Mouse (Mus musculus): ENCODE data around the gene Klrk1.
"Not testable (repeated sequence)": the region's sequence is repeated elsewhere in the genome, so short reads cannot be mapped to it uniquely, and the experiment has no call there.

The Klrk1 gene

DNA sequence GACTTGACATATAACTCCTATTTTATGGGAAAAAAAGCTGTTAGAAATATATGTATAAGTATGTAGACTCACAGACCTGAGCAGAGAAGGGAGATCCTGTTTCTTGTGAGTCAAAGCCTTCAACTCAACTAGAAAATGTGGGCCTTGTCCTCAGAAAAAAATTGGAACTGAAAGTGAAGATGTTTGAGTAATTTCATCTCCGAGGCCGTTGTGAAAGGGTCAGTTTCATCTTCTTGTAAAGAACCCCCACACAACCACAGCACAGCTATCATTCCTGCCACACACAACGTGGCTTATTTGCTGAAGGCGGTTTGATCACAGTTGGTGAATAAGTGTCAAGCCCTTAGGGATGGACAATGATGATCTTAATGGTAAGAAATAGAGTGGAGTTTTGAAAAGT is at the start of gene Klrk1:
Gene Klrk1, minus strand, starts transcription at position 130 of the 400 bp plus-strand sequence.
- no peak for DNase-seq (ENCODE audit: low spot score)

DNA sequence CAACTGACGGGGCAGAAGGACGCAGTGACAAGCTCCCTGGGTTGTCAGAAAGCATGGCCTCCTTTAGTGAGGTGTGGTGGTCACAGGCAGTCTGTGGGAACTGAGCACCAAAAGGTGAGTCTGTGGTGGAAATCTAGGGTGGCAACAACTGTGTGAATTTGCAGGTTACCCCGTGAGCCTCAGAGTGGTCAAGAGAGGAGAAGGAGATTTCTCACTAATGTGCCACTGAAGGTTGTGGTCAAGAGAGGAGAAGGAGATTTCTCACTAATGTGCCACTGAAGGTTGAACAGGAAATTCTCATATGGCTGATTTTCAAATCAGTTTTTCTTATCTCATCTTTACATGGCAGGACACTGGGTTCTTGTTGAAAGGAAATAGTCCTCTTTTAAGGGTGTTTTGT is 37.6 kb upstream of the Klrk1 start:
- DNase-seq (ENCODE audit: low spot score) = not testable (repeated sequence)

DNA sequence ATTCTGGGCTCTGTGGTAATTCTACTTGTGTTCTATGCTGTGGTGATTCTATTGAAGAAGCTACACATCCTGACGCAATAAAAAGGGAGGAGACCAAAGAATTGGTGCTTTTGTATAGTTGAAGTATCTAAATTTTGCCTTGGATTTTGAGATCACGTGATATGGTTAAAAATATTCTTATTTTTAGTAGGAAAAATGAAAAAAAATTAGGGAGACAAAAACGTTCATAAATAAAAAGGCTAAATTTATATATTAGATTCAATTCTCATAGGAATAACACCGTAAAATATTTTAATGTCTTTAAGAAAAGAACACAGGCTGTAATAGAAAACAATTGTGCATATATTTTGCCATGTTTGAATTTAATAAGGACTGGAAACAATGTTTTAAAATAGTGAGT is 36.9 kb upstream of the Klrk1 start, which contains the start of gene Klrc2:
Gene Klrc2, minus strand, starts transcription at position 101 of the 400 bp plus-strand sequence.
- DNase-seq (ENCODE audit: low spot score) = not testable (repeated sequence)

DNA sequence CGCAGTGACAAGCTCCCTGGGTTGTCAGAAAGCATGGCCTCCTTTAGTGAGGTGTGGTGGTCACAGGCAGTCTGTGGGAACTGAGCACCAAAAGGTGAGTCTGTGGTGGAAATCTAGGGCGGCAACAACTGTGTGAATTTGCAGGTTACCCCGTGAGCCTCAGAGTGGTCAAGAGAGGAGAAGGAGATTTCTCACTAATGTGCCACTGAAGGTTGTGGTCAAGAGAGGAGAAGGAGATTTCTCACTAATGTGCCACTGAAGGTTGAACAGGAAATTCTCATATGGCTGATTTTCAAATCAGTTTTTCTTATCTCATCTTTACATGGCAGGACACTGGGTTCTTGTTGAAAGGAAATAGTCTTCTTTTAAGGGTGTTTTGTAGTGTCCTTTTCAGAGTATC is 20.4 kb upstream of the Klrk1 start:
- DNase-seq (ENCODE audit: low spot score) = not testable (repeated sequence)

DNA sequence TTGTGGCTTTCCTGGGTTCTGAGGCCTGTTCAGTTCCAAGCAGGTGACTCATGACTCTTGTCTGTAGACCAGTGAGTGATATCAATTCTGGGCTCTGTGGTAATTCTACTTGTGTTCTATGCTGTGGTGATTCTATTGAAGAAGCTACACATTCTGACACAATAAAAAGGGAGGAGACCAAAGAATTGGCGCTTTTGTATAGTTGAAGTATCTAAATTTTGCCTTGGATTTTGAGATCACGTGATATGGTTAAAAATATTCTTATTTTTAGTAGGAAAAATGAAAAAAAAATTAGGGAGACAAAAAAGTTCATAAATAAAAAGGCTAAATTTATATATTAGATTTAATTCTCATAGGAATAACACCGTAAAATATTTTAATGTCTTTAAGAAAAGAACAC is 19.6 kb upstream of the Klrk1 start, which contains the start of gene Klrc3:
Gene Klrc3, minus strand, starts transcription at position 101 of the 400 bp plus-strand sequence.
- DNase-seq (ENCODE audit: low spot score) = not testable (repeated sequence)

DNA sequence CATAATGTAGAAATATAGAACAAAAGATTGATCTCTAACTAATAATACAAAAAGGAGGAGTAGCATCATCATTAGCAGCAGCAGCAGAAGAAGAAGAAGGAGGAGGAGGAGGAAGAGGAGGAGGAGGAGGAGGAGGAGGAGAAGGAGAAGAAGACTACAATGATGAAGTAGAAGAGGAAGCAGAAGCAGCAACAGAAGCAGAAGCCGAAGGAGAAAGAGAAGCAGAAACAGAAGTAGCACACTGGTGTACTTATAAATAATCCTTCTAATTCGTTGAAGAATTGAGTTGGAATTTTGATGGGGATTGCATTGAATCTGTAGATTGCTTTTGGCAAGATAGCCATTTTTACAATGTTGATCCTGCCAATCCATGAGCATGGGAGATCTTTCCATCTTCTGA is 7.4 kb upstream of the Klrk1 start:
- not testable (repeated sequence) for DNase-seq (ENCODE audit: low spot score)

DNA sequence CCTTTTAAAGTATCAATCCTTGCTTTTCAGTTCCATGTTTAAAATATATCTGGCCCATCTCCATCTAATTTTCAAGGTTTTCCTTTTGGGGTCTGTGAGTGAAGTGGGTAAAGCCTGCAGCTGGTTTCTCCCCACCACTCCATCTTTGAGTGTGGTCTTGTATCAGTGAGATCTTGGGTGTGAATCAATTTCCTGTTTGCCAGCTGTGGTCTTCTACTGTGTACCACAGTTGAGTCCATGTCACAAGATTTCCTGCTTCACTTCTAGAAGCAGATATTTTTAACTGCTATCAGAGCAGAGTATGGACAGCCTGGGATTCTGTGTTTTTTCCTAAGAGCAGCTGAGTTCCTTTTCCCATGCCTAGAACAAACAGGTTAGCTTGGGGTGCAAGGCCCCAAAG is 15.3 kb downstream of the Klrk1 start:
- no peak for DNase-seq (ENCODE audit: low spot score)

DNA sequence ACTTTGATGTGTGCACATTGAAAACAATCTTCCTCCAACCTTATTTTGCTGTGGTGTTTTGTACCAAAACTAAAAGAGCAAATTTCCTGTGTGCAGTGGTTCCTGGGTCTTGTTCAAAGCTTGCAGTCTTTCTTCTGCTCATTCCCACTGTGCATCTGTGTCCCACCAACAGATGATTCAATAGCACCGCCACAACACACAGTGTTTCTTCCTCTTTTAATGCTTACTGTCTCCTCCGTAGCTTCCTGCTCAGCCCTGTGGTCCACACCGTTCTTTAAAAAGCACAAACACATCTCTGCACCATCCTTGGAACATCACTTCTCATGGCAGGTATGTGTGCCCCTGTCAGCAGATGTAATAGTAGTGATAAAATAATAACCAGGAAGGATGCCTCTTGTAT is 32.2 kb downstream of the Klrk1 start, which contains the start of gene Klrd1:
Gene Klrd1, plus strand, starts transcription at position 275 of the 400 bp plus-strand sequence.
- no peak for DNase-seq (ENCODE audit: low spot score)

DNA sequence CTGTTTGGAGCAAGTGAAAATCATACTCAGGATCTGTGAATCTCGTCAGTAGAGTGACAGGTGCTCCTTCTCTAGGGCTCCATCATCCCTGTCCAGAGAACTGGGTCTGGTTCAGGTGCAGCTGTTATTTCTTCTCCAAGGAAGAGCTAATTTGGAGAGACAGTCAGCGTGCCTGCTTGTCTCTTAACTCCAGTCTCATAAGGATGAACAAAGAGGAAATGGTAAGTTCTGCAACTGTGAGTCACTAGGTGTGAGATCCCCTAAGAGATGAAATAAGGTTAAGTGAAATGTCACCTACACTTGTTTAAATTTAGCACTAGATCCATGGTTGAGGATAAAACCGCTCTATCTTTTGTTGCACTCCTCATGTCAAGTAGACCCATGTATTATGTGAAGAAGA is 40.6 kb downstream of the Klrk1 start:
- no peak for DNase-seq (ENCODE audit: low spot score)

DNA sequence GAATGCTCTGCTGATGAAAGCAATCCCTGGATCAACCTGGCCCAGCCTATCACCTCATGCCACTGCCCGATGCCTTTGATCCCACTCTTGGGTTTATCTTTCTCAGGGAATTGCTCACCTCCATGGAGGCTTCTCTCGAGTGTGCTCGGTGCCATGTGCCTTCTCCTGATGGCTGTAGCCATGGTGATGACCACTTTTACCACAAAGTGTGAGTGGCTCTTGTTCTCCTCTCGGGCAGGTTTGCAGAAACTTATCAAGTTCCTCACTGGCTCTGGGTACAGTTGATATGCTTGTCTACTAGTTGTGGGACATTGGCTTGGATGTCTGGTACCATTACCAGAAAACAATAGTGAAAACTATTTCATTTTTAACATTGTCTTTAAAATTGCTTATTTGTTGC is 41.8 kb downstream of the Klrk1 start:
- DNase-seq (ENCODE audit: low spot score) = no peak

DNA sequence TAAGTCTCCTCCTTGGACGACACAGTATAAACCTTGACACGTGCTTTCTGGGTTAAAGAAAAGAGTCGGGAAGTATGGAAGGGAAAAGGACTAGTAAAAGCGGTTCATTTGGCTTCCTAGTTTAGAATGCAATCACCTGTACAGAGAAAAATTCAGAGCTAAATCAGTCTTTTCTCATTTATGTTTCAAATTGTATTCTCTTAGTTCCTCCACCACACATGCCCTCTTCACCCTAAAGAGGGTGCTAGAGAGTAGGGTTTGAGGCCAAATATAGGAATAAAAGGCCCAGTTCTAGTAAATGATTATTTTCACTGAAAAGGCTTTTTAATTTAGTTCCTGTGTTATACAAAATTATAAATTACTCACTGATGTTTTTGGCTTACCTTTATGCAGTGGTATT is 42.4 kb downstream of the Klrk1 start:
- DNase-seq (ENCODE audit: low spot score) = no peak

DNA sequence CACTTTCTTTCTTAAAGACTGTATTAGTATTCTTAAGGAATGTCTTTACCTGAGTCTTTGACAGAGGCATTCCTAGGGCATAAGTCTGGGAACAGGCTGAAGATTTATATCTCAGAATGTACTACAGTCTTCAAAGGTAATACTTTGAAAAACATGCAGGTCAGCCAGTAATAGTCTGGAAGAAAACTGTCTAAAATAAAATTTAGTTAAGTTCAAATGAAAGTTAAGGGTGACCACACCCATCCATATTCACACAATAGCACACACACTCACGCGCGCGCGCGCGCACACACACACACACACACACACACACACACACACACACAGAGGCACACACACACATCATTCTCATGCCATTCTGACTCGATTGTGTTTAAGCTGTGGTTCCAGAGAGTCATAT is 46.1 kb downstream of the Klrk1 start, which contains the start of gene Klre1:
Gene Klre1, plus strand, starts transcription at position 301 of the 400 bp plus-strand sequence.
- DNase-seq (ENCODE audit: low spot score) = no peak

DNA sequence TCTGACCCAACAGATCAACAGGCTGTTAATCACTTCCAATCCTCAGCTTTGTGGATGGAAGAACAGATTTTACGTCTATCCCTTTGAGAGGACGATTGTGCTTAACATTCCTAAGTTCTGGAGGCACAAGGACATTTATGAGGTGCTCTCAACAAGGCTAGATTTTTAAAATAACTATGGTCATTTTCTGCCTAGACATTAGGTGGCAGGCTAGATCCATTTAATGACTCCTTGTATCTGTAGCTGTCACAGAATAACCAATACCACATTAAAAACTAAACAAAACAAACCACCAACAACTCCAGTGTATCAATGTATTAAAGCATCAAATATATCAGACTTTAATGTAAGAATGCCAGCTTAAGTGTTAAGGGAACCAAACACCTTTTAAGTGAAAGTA is 48.3 kb downstream of the Klrk1 start:
- DNase-seq (ENCODE audit: low spot score) = no peak

DNA sequence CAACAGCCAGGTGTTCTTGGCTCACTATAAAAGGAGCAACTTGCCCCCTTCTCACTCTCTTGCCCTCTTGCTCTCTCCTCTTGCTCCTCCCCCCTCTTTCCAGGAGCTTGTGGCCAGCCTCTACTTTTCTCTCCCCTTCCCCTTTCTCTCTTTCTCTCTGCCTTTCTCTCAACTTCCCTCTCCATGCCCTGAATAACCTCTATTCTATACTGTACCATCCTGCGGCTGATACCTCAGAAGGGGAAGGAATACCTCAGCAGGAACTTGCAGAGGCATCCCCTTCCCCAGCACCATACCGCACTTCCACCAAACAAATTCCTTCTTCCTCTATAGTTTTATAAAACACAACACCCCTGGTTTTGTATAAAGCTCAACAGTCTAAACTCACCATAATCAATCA is 58.4 kb downstream of the Klrk1 start:
- DNase-seq (ENCODE audit: low spot score) = no peak
